Comparison of ENCODE assay signal across 12 mouse cellular contexts in genomic region chr5:99232410-99232809, GRCm38 (mm10).
"Had no signal": no experiment of that assay in that cellular context is flagged by ENCODE, and none has a peak within 500 bp of the region (broad histone marks: within the 10 kb centered on the region; RNA-seq: fewer than 3 reads in every experiment).

No protein-coding gene starts in this region.

- ATAC-seq: liver, embryonic 12.5 days; midbrain, embryonic 13.5 days had no signal

- H3K4me3 ChIP-seq: layer of hippocampus, adult 2 months; limb, embryonic 13.5 days; liver, embryonic 12.5 days; megakaryocyte, embryonic 14.5 days; midbrain, embryonic 13.5 days; stomach, embryonic 15.5 days had no signal

- H3K9ac ChIP-seq: limb, embryonic 13.5 days; liver, embryonic 12.5 days; midbrain, embryonic 13.5 days; stomach, embryonic 15.5 days had no signal

- H3K4me1 ChIP-seq: liver, embryonic 12.5 days; megakaryocyte, embryonic 14.5 days; midbrain, embryonic 13.5 days; stomach, embryonic 15.5 days had no signal

- H3K27me3 ChIP-seq: limb, embryonic 13.5 days; liver, embryonic 12.5 days; megakaryocyte, embryonic 14.5 days; midbrain, embryonic 13.5 days; stomach, embryonic 15.5 days had no signal

- H3K27ac ChIP-seq: layer of hippocampus, adult 2 months; limb, embryonic 13.5 days; liver, embryonic 12.5 days; macrophage; midbrain, embryonic 13.5 days; stomach, embryonic 15.5 days had no signal

- H3K4me2 ChIP-seq: limb, embryonic 13.5 days; liver, embryonic 12.5 days; midbrain, embryonic 13.5 days; stomach, embryonic 15.5 days had no signal

- DNase-seq: kidney, adult 18-20 months; kidney, postnatal 10 days; lung, postnatal 10 days; right cerebral cortex, postnatal 14 days; thymus, postnatal 4 days had no signal

- H3K9me3 ChIP-seq: limb, embryonic 13.5 days; liver, embryonic 12.5 days; megakaryocyte, embryonic 14.5 days; midbrain, embryonic 13.5 days; stomach, embryonic 15.5 days had no signal
